Mouse (Mus musculus) neural tube, embryonic 14.5 days (tissue): ENCODE data around the gene Atg4d. TPM values are rescaled to one million over a fixed set of nuclear protein-coding genes. Genes with fewer than 3 reads are reported as not detected.
"Not testable (repeated sequence)": the region's sequence is repeated elsewhere in the genome, so short reads cannot be mapped to it uniquely, and the experiment has no call there.

Experiments used
- ATAC-seq: fragments of 200-750 bp; cut with Nextera tagmentation; 2 replicates; pipeline ENCODE4 v1.8.0; 2017; ENCODE audit warnings: low read depth, mild to moderate bottlenecking, moderate TSS enrichment, moderate library complexity
- H3K27ac ChIP-seq: fragments of 300-500 bp; sonication (generic); 2 replicates; pipeline ENCODE4 v1.5.1; 2014; ENCODE audit warnings: low read depth, mild to moderate bottlenecking, control low read depth, low read length, moderate library complexity, mixed read lengths
- H3K27me3 ChIP-seq: fragments of 300-500 bp; sonication (generic); 2 replicates; pipeline ENCODE4 v1.6.1; 2014; ENCODE audit warnings: low read length; ENCODE audit not compliant: control insufficient read depth, insufficient read depth
- H3K36me3 ChIP-seq: fragments of 300-500 bp; sonication (generic); 2 replicates; pipeline ENCODE4 v1.6.1; 2014; ENCODE audit warnings: low read length, mixed read lengths; ENCODE audit not compliant: control insufficient read depth, insufficient read depth
- H3K4me1 ChIP-seq: fragments of 300-500 bp; sonication (generic); 2 replicates; pipeline ENCODE4 v1.6.1; 2014; ENCODE audit warnings: low read length; ENCODE audit not compliant: control insufficient read depth, insufficient read depth
- H3K4me2 ChIP-seq: fragments of 300-500 bp; sonication (generic); 2 replicates; pipeline ENCODE4 v1.6.1; 2014; ENCODE audit warnings: mild to moderate bottlenecking, low read depth, low read length, control low read depth
- H3K4me3 ChIP-seq: fragments of 300-500 bp; sonication (generic); 2 replicates; pipeline ENCODE4 v1.5.1; 2014; ENCODE audit warnings: low read depth, low read length, control low read depth, mixed read lengths
- H3K9ac ChIP-seq: fragments of 300-500 bp; sonication (generic); replicated peaks from 2 replicates; pipeline ENCODE4 v1.6.1; 2014; ENCODE audit warnings: low read depth, mild to moderate bottlenecking, control low read depth, low read length, mixed read lengths
- H3K9me3 ChIP-seq: fragments of 300-500 bp; sonication (generic); 2 replicates; pipeline ENCODE4 v1.6.1; 2016; ENCODE audit warnings: low read length; ENCODE audit not compliant: control insufficient read depth
- WGBS: fragments of 180-500 bp; shearing (Covaris S2); extraction: QIAGEN DNeasy Blood & Tissue Kit; methylation state at CpG from one replicate; pipeline ENCODE4 v1.1.7; 2014; 5-methylcytosine and 5-hydroxymethylcytosine counted together
- polyA plus RNA-seq: library from polyadenylated mRNA; unstranded; fragments of >200 nt; fragmentation: Nextera tagmentation; extraction: Ambion mirVana; gene quantifications from 2 replicates; pipeline ENCODE4 v1.2.1, GENCODE M21; 2014

The Atg4d gene
- polyA plus RNA-seq, 1 experiment from 2014 or later: 50.4 TPM

DNA sequence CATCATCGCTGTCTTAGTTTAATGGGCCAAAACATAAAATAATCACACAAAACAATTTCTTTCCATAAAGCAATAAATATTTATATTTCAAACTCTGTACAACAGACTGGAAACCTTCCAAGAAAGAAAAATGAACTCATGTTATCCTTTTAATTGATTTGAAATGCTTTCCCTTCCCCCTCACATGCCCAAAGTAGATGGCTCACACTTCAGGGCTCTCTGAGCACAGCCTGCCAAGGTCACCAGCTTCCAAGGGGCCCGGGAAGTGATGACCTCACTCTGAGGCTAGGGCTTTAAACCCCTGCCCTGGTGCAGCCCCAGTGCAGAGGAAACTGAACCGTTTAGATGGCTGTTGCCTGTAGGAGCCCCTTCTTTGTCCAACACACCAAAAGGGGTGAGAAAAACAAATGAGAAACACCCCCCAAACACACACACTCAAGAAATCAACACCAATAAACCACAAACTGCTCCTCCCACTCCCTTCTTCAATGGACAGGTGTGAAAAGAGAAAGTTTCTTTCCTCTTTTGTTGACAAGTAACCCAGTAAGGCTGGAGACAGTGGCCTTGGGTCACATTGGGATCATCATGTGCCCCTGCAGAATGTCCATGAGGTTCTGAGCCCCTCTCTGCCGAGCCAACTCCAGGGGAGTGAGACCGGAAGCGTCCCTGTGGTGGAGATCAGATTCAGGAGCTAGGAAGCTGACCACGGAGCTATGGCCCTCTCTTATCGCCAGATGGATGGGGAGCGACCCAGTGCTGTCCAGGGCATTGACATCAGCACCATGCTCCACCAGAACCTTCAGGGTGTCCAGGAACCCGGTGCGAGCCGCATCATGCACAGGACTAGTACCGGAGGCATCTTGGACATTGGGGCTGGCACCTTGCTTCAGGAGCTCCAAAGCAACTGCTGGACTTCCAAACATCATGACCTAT, 23.6 kb downstream of the Atg4d start:
- Histone ChIP-seq H3K27me3 (no peaks in the 10 kb centered on the region), H3K4me3 (peak overlapping the region; percentile 65), H3K4me1 (peaks cover 26% of the 10 kb centered on the region), H3K9me3 (no peaks in the 10 kb centered on the region), H3K4me2 (peak overlapping the region; percentile 84), H3K27ac (peak overlapping the region; percentile 78), H3K36me3 (peaks cover 13% of the 10 kb centered on the region; the same call in 1 of the 2 replicates), H3K9ac (peak overlapping the region; percentile 60; the same call in 1 of the 2 replicates)
- 79% methylated on average over 13 of the region's 13 CpGs for WGBS
- no peak for ATAC-seq

DNA sequence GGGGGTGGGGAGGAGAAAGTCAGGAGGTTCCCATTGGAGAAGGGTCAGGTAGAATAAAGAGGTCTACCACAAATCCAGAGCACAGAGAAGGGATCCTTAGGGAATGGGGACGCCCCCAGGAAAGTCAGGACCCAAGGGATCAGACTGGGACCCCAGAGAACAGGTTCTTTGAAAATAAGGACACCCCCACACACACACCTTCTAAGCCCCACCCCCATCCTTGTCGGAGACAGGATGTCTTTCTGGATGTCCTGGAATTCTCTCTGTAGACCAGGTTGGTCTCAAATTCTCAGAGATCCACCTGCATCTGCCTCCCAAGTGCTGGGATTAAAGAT, 24.2 kb downstream of the Atg4d start:
- Histone ChIP-seq H3K4me1 (peaks cover 26% of the 10 kb centered on the region), H3K4me2 (peak overlapping the region; percentile 62; the same call in 1 of the 2 replicates), H3K9ac (no peak overlapping the region), H3K27ac (no peak overlapping the region), H3K4me3 (no peak overlapping the region; the same call in 1 of the 2 replicates), H3K27me3 (no peaks in the 10 kb centered on the region), H3K9me3 (no peaks in the 10 kb centered on the region), H3K36me3 (peaks cover 7% of the 10 kb centered on the region; the same call in 1 of the 2 replicates)
- 90% methylated on average over 2 of the region's 2 CpGs for WGBS
- ATAC-seq: no peak

DNA sequence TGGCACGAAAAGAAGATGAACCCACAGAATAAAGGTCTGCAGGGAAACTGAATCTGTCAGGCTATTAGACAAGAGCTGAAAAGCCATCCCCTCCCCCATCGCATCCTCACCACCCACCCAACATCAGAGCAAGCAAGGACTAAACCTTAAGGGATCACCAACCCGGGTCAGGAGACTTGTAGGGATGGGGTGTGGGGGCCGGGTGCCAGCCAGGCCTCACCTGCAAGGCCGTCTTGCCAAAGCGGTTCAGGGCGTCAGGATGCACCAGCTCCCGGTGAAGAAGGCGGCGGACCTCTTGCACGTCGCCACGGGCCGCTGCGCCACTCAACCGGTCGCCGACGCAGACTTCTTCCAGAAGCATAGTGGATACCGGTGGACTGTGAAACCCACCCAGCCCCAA, 25.5 kb downstream of the Atg4d start:
- WGBS: under 1% methylated on average over 20 of the region's 20 CpGs
- H3K4me3 ChIP-seq: peak overlapping the region; percentile 74
- H3K36me3 ChIP-seq: no peaks in the 10 kb centered on the region
- H3K27me3 ChIP-seq: no peaks in the 10 kb centered on the region
- peak overlapping the region; percentile 75 for H3K9ac ChIP-seq
- peaks cover 26% of the 10 kb centered on the region for H3K4me1 ChIP-seq
- peak overlapping the region; percentile 74 for H3K27ac ChIP-seq
- ATAC-seq: no peak
- no peaks in the 10 kb centered on the region for H3K9me3 ChIP-seq
- peak overlapping the region; percentile 62 for H3K4me2 ChIP-seq

GRCm38 (mm10) chr9:21291022-21291787, 26.1 kb downstream of the Atg4d start, which contains the start of gene Cdkn2d:
Cdkn2d (minus strand) TSS chr9:21291407.
- H3K4me2 ChIP-seq: peak within 1 kb of the TSS; percentile 62
- H3K4me3 ChIP-seq: peak within 1 kb of the TSS; percentile 74
- ATAC-seq: peak; percentile 96
- peak within 1 kb of the TSS; percentile 74 for H3K27ac ChIP-seq
- H3K9ac ChIP-seq: peak within 1 kb of the TSS; percentile 75
- H3K36me3 ChIP-seq: no peaks in the 10 kb centered on the region
- no peaks in the 10 kb centered on the region for H3K9me3 ChIP-seq
- WGBS: under 1% methylated on average over 48 of the region's 51 CpGs
- no peaks in the 10 kb centered on the region for H3K27me3 ChIP-seq
- H3K4me1 ChIP-seq: peaks cover 26% of the 10 kb centered on the region

GRCm38 (mm10) chr9:21291868-21292267, 26.8 kb downstream of the Atg4d start:
- Histone ChIP-seq H3K4me3 (peak overlapping the region; percentile 74; the same call in 1 of the 2 replicates), H3K9ac (0 out of 2 replicates have a peak overlapping the region, but pooled peaks have one; percentile 75), H3K4me2 (peak overlapping the region; percentile 62), H3K4me1 (peaks cover 22% of the 10 kb centered on the region)
- not testable (repeated sequence) for H3K27me3 ChIP-seq, H3K9me3 ChIP-seq, ATAC-seq, H3K36me3 ChIP-seq, H3K27ac ChIP-seq
- 17% methylated on average over 7 of the region's 7 CpGs for WGBS

DNA sequence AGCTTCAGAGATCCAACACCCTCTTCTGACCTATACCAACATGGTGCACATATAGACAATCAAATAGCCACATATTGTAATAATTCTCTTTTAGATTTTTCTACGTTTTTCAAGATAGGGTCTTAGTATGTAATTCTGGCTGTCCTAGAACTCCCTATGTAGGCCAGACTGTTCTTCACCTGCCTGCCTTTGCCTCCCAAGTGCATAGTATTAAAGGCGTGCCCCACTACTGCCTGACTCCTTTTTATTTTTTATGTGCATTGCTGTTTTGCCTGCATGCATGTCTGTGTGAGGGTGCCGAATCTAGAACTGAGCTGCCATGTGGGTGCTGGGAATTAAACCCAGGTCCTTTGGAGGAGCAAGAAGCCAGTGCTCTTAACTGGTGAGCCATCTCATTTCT, 27.2 kb downstream of the Atg4d start:
- H3K27ac ChIP-seq: no peak overlapping the region
- no peaks in the 10 kb centered on the region for H3K9me3 ChIP-seq
- H3K36me3 ChIP-seq: no peaks in the 10 kb centered on the region
- no peak overlapping the region for H3K4me3 ChIP-seq
- peaks cover 18% of the 10 kb centered on the region for H3K4me1 ChIP-seq
- no peak overlapping the region for H3K4me2 ChIP-seq
- H3K9ac ChIP-seq: no peak overlapping the region
- ATAC-seq: no peak
- WGBS: 95% methylated on average over 3 of the region's 3 CpGs
- H3K27me3 ChIP-seq: no peaks in the 10 kb centered on the region

DNA sequence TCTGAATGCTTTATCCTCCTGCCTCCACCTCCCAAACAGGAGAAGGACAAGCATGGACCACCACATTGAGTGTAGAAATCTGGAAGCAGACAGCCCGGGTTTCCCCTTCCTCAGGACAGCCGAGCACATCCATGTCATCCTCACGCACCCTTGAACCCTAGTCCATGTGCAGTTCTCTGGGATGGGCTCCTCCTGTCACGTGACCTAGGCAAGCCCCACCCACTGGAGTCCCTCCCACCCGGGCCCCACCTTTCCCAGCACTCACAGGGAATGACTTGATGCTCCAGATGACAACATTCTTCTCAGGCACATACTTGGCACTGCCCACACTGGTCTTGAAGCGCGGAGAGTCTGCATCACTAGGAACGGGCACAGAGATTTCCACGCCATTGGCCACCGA, 33.9 kb downstream of the Atg4d start:
- H3K4me3 ChIP-seq: no peak overlapping the region
- WGBS: 89% methylated on average over 10 of the region's 10 CpGs

GRCm38 (mm10) chr9:21305065-21305464, 40.0 kb downstream of the Atg4d start:
- Histone ChIP-seq H3K36me3 (no peaks in the 10 kb centered on the region), H3K9ac (no peak overlapping the region), H3K4me2 (no peak overlapping the region), H3K4me3 (no peak overlapping the region), H3K27me3 (no peaks in the 10 kb centered on the region), H3K4me1 (no peaks in the 10 kb centered on the region), H3K27ac (no peak overlapping the region), H3K9me3 (no peaks in the 10 kb centered on the region)
- no peak for ATAC-seq
- 84% methylated on average over 7 of the region's 7 CpGs for WGBS

More for the DNA sequence above, 33.9 kb downstream of the Atg4d start:
- Histone ChIP-seq H3K9me3 (no peaks in the 10 kb centered on the region), H3K27ac (no peak overlapping the region), H3K4me2 (no peak overlapping the region), H3K36me3 (no peaks in the 10 kb centered on the region), H3K4me1 (no peaks in the 10 kb centered on the region), H3K9ac (no peak overlapping the region), H3K27me3 (no peaks in the 10 kb centered on the region)
- ATAC-seq: no peak
